Mouse (Mus musculus) lung, postnatal 36 days (tissue): ENCODE results near the gene Dnaja2.

Source experiments
- DNase-seq: peaks from one replicate; pipeline ENCODE4 v3.0.0; 2022; ENCODE audit warnings: mixed read lengths

Dnaja2 gene

DNA sequence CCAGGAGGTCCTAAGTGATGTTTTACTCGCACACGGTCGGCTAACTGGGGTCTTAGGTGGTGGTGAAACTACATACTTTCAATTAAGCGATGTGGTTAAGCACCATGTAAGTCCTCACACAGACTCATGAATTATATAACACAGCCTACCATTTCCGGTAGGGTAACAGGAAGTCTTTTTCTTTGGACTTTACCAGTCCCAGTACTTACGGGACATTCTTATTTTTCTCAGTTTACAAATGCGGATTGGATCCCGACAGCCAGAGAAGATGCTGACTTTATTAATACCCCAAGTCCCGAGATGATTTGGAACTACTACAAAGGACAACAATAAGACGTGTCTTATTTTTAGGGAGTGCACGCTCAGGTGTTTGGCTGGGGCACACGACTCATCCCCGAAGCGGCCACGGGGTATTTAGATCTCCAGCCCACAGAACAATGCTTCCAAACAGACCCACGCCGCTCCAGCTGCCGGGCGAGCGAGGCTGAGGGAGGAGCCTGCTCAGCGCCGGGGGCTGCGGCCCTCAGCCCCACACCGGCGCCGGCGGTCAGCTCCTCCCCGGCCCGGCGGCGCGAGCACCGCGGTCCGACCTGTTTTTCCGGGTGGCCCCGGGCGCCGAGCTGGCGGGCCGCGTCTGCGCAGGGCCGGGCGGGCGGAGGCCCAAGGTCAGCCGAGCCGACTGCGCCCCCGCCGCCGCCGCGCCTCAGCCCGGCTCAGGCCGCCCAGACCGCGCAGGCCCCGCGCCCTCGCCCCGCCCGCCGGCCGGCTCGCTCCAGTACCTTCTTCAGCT is 558 bp downstream of the Dnaja2 start:
- DNase-seq = peak; percentile 34

DNA sequence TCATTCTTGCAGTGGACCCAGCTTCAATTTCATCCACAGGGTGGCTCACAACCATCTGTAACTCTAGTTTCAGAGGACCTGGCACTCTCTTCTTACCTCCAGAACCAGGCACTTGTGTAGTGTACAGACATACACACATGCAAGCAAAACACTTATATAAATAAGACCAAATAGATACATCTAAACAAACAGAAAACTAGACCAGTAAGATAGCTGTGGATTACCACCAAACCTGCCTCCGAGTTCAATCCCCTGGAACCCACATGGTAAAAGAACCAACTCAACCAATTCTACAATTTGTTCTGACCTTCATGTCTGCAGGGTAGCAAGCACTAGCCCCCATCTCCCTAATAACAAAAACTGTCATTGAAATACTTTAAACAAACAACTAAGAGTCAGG is 3.2 kb downstream of the Dnaja2 start:
- no peak for DNase-seq

DNA sequence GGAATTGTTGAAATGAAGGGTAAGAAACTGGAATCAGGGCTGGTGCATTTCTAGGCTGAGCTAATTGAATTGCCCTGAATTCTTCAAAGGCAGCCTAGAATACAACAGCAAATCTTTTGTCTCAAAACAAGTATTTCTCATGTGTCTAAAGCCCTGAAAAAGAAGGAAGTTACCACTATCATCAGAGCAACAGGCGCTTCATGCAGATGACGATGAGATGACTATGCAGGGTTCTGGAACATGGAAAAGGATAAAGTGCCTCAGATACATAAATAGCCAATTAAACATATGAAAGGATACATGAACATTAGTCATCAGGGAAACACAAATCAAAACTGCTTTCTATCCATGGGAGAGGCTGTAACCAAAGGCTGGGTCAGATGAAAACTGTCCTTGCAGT is 18.8 kb downstream of the Dnaja2 start:
- no peak for DNase-seq

DNA sequence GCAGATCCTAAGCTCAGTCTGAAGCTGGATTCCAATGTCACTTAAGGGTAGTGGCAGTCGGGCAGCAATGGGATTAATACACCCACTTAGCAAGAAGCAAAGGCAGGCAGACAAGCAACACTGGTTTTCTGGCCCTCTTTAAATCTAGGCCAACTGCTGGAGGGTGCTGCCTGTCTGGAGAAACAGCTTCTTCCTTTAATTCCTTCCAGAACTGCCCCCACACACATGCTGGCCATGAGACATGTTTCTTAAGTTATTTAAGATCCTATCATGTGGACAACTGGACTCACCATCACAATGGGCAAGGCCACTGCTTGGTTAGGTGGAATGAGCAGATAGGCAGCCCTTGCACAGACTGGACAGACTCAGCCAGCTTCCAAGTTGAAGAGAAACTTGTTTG is 21.0 kb downstream of the Dnaja2 start:
- DNase-seq = no peak

DNA sequence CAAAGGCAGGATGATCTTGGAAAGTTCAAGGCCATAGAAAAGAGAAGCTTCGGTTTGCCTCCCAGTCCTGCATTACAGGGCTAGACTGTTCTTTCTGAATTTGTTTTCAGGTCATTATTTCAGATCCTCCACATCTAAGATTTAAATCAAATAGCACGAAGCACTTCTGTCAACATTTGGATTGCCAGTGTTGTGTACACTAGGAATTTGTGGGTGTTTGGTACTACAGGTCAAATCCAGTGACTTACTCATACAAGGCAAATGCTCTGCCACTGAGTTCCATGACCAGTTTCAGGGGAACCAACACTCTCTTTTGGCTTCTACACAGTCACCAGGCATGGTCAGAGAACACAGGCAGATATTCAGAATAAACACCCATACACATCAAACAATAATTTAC is 21.7 kb downstream of the Dnaja2 start:
- DNase-seq = peak; percentile 32

DNA sequence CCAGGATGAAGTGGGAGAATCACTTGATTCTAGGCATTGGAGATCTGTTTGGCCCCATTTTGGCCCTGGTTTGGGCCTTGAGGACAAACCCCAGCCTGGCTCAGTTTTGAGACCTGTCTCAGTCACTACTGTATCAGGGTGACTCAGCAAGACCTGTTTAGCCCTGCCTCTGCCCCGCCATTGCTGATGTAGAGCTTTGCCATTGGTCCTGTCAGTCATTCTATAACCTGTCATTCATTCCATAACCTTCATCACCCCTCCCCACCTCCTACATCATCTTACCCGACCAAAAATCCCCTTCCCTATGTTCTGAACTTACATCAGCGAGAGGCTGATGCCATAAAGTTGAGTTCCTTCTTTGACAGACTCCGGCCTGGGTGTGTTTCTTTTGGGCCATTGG is 22.3 kb downstream of the Dnaja2 start:
- DNase-seq = no peak

DNA sequence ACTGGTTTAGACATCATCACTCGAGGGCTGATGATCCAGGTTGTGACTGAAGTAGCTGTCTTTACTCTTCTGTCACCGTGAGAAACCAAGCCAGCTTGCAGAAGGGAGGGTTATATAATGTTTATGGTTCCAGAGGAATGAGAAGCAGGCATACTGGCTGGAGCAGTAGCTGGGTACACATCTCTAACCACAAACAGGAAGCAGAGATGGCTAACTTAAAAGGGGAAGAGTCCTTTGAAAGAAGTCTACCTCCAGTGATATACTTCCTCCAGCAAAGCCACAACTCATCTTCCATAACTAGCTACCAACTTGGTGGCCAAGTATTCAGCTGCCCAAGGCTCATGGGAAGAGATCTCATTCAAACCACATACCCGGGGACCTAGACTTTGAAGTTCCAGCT is 23.7 kb downstream of the Dnaja2 start:
- no peak for DNase-seq

DNA sequence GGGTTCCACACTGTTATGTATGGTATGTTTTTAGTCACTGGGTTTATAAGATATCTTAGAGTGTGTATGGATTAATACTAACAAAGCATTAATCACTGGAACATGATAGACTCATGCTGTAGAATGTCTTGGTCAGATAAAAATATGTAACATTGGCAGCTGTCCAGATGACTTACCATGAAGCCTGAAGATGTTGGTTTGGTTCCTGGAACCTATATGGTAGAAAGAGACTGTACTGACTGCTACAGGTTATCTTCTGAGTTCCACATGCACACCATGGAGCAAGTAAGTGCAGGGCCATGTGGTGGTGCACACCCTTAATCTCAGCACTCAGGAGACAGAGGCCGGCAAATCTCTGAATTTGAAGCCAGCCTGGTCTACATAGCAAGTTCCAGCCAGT is 24.4 kb downstream of the Dnaja2 start:
- DNase-seq = no peak

DNA sequence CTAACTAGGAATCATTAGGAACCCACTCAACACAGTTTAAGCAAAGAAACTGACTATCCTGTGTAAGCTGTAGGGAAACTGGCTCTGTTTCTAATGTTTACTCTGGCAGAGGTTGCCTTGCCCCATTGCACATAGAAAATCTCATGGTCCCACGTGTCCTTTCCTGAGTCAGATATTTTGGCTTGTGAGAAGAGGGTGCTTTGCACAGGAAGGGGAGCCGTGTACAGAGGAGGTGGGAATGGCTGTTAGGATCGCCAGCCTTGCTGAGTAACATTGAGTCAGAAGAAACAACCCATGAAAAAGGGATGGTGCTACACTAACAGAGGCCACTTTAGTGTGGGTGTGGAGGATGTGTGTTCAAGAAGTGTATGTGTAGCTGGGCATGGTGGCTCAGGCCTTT is 26.2 kb downstream of the Dnaja2 start:
- DNase-seq = peak; percentile 46

DNA sequence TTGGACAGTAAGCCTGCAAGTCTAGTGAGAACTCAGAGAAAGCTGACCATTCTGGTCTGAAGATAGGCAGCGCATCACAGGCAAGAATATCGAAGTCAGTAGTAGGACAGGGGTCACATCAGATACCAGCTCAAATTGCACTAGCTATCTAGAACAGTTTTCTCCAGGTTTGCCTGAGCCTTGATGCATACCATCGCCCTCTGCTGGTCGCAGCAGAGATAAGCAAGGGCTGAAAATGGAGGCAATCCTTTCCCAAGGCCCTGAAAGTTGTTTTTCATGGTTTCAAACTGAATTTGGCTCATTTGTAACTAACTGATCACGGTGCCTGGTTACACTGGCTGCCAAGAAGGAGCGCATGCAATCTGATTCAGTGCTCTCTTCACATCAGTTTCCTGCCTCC is 29.0 kb downstream of the Dnaja2 start:
- DNase-seq = peak; percentile 62

DNA sequence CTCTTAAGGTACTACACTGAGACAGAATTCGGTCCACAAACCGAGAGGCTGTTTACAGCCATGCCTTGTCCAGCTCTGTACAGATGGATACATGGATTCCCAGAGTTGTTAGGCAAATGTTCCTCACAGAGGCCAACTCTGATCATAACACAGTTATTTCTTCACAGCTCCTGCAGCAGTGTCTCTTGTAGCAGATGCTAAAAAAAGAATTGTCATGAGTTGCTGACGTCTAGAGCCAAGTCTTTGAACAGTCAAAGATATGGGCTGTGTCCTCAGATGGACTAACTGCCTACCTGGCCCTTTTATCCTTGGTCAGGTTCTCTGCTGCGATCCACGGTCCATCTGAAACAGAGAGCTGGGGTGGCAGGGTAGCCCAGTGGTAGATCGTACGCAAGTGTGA is 31.1 kb downstream of the Dnaja2 start:
- DNase-seq = no peak

DNA sequence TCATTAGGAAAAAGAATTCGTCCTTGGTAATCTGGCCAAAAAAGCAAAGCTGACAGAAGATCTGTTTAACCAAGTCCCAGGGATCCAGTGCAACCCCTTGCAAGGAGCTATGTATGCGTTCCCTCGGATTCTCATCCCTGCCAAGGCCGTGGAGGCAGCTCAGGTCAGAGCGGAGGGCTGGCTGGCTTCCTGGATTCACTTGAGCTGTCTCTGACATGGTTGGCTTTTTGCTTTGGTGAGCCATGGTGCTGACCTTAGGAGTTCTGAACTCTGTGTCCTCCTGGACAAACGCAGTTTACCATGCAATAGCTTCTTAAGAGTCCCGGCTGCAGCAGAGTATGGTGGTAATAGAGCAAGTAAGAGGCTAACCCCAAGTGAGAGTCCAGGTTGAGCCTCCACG is 33.8 kb downstream of the Dnaja2 start:
- DNase-seq = no peak

DNA sequence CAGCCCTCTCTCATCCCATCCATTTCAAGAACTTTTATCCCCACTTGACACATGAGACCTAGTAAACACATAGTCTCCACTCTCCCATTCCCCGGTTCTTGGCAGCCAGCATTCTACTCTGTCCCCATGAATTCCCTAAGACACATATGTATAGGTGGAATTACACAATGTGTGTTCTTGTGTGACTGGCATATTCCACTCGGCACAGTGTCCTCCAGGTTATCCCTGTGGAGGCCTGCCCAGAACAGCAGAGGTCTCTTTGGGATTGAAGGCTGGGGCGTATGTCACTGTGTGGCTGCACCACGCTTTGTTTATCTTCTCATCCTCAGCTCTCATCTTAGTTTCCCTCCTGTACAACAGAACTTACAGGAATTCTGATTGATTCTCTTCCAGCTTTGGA is 34.6 kb downstream of the Dnaja2 start:
- DNase-seq = no peak

DNA sequence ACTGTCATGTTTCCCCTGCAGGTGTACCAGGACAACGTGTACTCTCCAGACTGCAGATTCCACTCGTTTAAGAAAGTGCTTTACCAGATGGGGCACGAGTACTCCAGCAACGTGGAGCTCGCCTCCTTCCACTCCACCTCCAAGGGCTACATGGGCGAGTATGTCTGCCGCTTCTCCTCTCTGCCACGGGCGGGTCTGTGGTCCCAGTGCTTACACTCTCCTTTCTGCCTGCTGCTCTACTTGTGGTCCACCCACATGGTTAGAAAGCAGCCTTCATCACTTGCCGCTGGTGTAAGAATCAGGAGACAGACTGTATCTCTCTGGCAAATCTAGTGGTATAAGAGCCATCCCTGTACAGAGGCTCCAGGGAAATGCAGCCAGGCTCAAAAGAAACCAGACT is 37.2 kb downstream of the Dnaja2 start:
- no peak for DNase-seq

DNA sequence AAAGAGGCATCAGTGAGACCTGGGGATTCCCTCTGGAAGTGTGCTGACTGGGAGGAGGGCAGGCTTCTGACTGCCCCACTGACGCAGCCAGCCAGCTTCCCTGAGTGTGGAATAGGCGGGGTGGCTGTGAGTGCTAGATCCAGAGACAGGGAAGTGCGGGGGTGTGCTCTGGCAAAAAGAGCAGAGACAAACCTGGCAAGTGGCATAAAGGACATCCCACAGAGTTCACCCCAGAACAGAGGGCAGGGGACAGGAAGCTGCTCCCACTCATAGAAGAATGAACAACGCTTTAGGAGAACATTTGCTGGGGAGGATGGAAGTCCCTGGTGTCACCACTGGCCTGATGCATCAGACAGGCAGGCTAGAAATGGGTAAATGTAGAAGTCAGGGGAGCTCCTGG is 37.8 kb downstream of the Dnaja2 start:
- no peak for DNase-seq

DNA sequence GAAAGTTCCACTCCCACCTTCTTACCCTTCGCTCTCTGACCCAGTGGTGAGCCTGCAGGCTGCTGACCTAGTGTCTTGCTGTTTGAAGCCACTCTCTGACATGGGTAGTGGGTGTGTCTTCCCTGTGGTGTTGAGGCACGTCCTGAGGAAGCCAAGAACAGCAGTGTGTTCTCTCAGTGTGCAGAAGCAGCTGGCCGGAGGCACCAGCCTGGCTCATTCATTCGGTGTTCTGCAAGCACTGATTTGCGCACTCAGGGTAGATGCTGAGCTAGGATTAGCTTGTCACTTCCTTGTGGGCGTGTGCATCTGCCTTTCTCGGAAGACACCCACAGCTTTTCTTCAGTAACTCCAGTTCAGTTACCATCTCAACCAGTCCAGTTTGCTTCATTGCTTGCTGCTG is 39.8 kb downstream of the Dnaja2 start:
- no peak for DNase-seq

DNA sequence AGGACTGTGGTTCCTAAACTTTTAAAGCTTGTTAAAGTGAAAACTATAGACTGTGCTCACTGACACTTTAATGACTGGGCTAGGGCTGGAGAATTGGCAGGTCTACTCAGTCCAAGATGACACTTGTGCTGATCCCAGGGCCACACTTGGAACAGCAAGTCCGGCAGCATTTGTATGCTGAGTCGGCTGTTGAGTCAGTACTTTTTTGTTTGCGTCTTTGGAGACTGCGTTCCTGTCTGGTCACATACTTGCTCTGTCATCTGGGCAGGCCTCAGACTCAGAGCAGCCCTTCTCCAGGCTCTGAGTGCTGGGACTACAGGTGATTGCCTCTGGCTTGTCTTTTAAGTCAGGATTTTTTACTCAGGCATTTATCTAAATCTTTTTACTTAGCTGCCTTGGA is 41.9 kb downstream of the Dnaja2 start:
- DNase-seq = no peak

DNA sequence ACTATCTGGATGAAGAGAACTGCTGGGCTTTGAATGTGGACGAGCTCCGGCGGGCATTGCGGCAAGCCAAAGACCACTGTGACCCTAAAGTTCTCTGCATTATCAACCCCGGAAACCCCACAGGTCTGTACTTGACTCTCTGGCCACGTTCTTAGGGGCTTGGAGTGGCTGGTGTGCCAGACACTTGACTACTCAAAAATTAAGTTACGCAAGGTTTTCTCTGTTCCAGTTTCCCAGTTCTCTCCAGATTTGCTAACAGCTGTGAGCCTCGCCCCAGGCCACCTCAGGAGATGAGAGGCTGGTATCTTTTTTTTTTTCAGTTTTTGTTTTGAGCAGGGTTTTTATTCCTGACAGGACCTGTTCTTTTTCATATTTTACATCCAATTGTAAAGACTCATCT is 42.9 kb downstream of the Dnaja2 start:
- peak; percentile 45 for DNase-seq

DNA sequence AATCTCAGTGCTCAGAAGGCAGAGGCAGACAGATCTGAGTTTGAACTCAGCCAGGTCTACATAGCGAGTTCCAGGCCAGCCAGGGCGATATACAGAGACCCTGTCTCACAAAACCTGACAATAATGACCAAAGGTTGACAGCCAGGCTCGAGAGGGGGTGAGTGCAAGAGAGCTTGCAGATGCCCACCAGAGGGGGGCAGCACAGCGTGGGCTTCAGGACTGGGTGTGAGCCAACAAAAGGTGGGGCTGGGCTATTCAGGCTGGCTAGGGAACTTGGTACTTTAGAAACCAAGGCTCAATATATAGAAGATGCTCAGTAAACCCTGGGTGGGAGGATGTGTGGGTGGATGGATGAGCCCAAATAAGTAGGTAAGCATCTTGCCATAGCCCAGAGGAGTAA is 46.5 kb downstream of the Dnaja2 start:
- no peak for DNase-seq

DNA sequence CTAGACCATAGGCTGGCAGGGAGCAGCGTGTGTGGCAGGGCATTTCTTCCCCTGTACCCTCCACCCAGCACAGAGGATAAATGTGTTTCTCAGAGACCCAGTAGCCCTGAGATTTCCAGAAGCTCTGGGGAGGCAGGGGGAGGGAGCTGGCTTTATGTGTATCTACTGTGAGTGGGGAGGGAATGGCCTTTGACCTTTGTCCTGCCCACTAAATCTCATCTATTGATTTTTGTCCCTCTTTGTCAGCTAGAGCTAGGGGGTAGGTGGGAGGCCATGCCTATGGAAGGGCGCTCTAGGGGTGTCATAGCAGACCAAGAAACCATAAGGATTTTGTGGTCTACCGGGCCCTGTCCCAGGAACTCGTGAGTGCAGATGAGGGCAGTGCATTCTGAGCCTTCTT is 48.5 kb downstream of the Dnaja2 start:
- DNase-seq = no peak

DNA sequence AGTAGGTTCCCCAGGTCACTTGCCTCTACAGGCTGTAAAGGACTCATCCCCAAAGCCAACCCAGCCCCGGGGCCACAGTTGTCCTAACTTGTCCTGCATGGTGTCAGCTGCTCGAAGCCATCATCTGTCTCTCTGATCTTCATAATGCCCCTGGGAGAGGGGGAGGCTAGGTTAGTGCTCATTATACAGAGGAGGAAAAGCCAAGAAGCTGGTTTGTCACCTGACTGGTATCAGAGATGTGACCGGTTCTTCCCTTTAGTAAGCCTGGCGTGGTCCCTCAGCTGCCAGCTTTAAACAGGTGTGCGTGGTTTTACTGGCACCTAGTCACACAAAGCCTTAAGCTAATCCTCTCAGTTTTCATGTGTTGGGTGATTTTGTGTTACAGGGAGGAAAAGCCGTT is 50.4 kb downstream of the Dnaja2 start:
- DNase-seq = no peak

DNA sequence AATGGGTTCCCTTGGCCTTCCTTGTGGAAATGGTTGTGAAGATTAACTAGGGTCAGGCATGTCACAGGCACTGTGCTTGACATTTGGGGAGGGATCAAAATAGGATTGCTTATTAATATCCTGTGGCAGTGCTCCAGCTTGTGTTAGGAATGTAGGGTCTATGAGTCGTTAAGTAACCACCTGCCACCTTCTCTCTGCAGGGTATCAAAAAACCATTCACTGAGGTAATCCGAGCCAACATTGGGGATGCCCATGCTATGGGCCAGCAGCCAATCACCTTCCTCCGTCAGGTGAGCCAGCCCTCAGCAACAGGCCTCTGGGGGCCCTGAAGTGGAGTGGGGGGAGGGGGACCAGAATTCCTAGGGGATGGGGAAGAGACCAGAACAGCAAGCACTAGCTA is 52.1 kb downstream of the Dnaja2 start:
- DNase-seq = no peak

DNA sequence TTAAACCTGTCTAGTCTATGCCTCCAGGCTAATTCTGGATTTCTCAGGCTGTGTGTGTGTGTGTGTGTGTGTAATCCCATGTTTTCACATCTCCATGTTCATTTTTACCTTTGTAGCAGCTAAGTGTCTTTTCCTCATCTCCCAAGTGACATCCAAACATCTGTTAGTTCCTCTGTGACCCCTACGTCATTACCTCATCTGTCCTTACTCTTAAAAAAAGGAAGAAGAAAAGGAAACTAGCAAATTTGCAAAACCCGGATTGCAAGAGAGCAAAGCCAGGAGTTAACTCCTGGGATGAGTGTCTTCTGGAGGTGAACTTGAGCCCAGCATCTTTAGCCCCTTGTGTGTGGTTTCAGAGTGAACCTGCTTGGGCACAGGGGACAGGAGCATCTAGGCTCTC is 52.8 kb downstream of the Dnaja2 start:
- DNase-seq = no peak

DNA sequence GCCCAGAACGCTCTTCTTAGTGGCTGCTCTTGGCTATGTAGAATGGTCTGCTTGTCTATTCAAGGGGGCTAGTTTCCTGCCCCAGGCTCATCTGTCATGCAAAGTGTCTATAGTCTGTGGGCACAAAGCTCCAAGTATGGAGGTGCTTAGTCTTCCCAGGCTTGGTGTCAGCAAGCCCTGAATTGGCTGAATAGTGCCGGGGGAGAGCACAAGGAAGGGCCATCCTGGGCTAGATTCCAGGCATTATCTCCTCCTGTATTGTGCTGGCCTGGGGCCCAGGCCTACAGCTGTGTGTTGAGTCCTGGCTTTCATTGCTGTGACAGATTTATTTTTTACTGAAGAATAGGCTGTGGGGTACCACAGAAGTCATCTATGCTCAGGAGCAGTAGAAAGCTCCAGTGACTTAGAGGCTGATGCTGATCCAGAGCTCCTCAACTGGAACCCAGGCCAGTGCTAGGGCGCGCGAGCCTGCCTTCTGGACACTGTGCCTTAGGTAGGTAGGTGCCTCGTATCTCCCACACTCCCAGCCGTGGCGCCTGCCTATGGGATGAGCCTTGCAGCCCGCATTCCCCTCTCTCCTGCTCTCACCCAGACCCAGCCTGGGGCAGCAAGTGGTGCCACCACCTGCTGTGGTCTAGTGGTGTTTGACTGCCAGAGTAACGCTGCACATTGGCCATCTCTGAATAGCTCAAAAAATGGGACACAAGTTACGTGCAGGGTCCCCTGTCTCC is 54.0 kb downstream of the Dnaja2 start:
- DNase-seq = no peak

DNA sequence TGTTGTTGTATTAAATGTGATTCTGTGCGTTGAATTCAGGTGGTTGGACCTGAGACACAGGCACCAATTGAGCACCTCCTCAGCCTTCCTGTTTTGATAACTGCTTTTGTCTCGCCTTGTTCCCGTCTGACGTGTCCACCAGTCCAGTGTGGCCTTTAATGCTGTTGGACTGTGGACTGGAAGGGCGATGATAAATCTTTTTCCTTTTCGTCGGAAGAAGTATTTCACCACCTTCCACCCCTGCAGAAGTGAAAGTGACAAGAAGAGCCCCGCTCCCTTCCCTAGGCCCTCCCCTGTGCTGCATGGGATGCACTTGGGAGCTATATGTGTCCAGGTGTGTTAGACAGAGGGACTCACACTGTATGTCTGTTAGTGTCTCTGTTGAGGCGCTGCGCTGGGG is 54.7 kb downstream of the Dnaja2 start:
- DNase-seq = no peak
